Mouse (Mus musculus) E14TG2a.4 (cell line): ENCODE measurements at regions not wholly inside any gene's neighbourhood (a gene's known extent, or its start where the extent isn't known, plus 50 kb on each side); places are given as distances from the start of the nearest gene placed in this dataset.

Experiments used
- CTCF ChIP-seq: conservative IDR thresholded peaks from 2 replicates; pipeline ENCODE4 v1.5.1; 2014; ENCODE audit warnings: low read length
- NANOG ChIP-seq: IDR thresholded peaks from 2 replicates; pipeline ENCODE4 v1.6.1; 2014; ENCODE audit warnings: borderline replicate concordance, low read length, mixed read lengths
- POU5F1 ChIP-seq: IDR thresholded peaks from 2 replicates; pipeline ENCODE4 v1.6.1; 2014; ENCODE audit warnings: low read length, borderline replicate concordance

- TF ChIP-seq CTCF (no peak), POU5F1 (no peak), NANOG (no peak)
Observed at GRCm38 (mm10) chr2:170257671-170258235, 109.8 kb upstream of the Zfp217 start.
